Mouse (Mus musculus) bone marrow macrophage, adult 2 months (primary cell): ENCODE data around the gene Cldn14.

Experiments used
- CTCF ChIP-seq: IDR thresholded peaks from 2 replicates; pipeline ENCODE4 v1.5.1; 2012; ENCODE audit warnings: low read depth, mild to moderate bottlenecking, low read length, moderate library complexity
- POLR2A ChIP-seq: IDR thresholded peaks from 2 replicates; pipeline ENCODE4 v1.6.1; 2012; ENCODE audit warnings: mild to moderate bottlenecking, low read depth, low read length, borderline replicate concordance

- TF ChIP-seq CTCF = no peak
- TF ChIP-seq POLR2A = no peak
Measured at GRCm38 (mm10) chr16:93957402-93957801, 51.2 kb downstream of the Cldn14 start.
